Mouse (Mus musculus) fat pad, adult 2 months (tissue): ENCODE measurements around the gene Gm10638.
A peak's percentile ranks its signal among the peaks of the same experiment; 100 is the strongest.

Experiments
- DNase-seq: peaks from one replicate; pipeline ENCODE4 v3.0.0-alpha.2; 2011; ENCODE audit warnings: low read depth, low spot score; ENCODE audit errors: extremely low read depth

The Gm10638 gene

GRCm38 (mm10) chr8:86735446-86736111 lies 9.9 kb upstream of the Gm10638 start:
- DNase-seq = no peak

- DNase-seq = no peak
Observed at GRCm38 (mm10) chr8:86740899-86741298, 4.6 kb upstream of the Gm10638 start.

- no peak for DNase-seq
Observed at GRCm38 (mm10) chr8:86741627-86742026, 3.9 kb upstream of the Gm10638 start.

GRCm38 (mm10) chr8:86742605-86743345 lies 2.7 kb upstream of the Gm10638 start:
- no peak for DNase-seq

GRCm38 (mm10) chr8:86744313-86745220 lies 932 bp upstream of the Gm10638 start:
- DNase-seq = no peak

GRCm38 (mm10) chr8:86745935-86746441 lies 489 bp downstream of the Gm10638 start:
- no peak for DNase-seq

GRCm38 (mm10) chr8:86746511-86746910 lies 1.0 kb downstream of the Gm10638 start:
- DNase-seq = no peak

GRCm38 (mm10) chr8:86749842-86750241 lies 4.3 kb downstream of the Gm10638 start:
- no peak for DNase-seq

GRCm38 (mm10) chr8:86756948-86757733 lies 11.6 kb downstream of the Gm10638 start:
- DNase-seq = no peak

GRCm38 (mm10) chr8:86758651-86759050 lies 13.2 kb downstream of the Gm10638 start:
- no peak for DNase-seq

GRCm38 (mm10) chr8:86759090-86759491 lies 13.6 kb downstream of the Gm10638 start:
- no peak for DNase-seq

GRCm38 (mm10) chr8:86760746-86761145 lies 15.2 kb downstream of the Gm10638 start:
- DNase-seq = no peak

- no peak for DNase-seq
Observed at GRCm38 (mm10) chr8:86762806-86763205, 17.3 kb downstream of the Gm10638 start.

- DNase-seq = no peak
Observed at GRCm38 (mm10) chr8:86765155-86765554, 19.7 kb downstream of the Gm10638 start.

GRCm38 (mm10) chr8:86765669-86766068 lies 20.2 kb downstream of the Gm10638 start:
- DNase-seq = no peak

- DNase-seq = peak; percentile 98
Observed at GRCm38 (mm10) chr8:86766548-86767211, 21.2 kb downstream of the Gm10638 start.

- DNase-seq = peak; percentile 95
Observed at GRCm38 (mm10) chr8:86768499-86768898, 23.0 kb downstream of the Gm10638 start.

GRCm38 (mm10) chr8:86769945-86770715 lies 24.6 kb downstream of the Gm10638 start:
- peak; percentile 96 for DNase-seq

- no peak for DNase-seq
Observed at GRCm38 (mm10) chr8:86779207-86779606, 33.7 kb downstream of the Gm10638 start.
